Mouse (Mus musculus): Measurements from ENCODE around the gene Zbtb49. TPM values are rescaled to one million over a fixed set of nuclear protein-coding genes. Genes with fewer than 3 reads are reported as not detected.

Zbtb49 gene
- polyA plus RNA-seq, 1 experiment from 2014 or later = 11.4 TPM

DNA sequence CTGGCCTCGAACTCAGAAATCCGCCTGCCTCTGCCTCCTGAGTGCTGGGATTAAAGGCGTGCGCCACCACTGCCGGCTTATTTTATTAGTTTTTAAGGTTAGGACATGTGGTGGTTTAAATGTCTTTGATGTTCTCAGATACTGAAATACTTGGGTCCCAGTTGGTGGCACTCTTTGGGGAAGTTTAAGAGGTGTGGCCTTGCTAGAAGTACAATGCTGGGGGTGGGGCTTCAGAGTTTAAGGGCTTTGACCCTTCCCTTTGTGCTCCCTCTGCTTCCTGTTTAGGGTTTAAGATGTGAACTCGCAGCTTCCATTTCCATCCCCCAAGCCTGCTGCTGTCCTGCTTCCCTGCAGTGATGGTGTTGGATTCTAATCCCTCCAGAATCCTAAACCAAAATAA lies 21.7 kb upstream of the Zbtb49 start:
- Histone ChIP-seq H3K4me3 (replicated peaks; ENCODE audit: low read length) (no peak overlapping the region), H3K27me3 (ENCODE audit: control insufficient read depth, insufficient read depth, low read length) (no peaks in the 10 kb centered on the region), H3K27ac (ENCODE audit: low read length) (no peak overlapping the region), H3K9me3 (replicated peaks; ENCODE audit: control insufficient read depth, low read length) (no peaks in the 10 kb centered on the region), H3K9ac (ENCODE audit: low read length) (no peak overlapping the region), H3K4me1 (ENCODE audit: control insufficient read depth, insufficient read depth, low read length) (no peaks in the 10 kb centered on the region), H3K4me2 (ENCODE audit: low read depth, low read length) (no peak overlapping the region), H3K36me3 (ENCODE audit: control insufficient read depth, insufficient read depth, low read length) (no peaks in the 10 kb centered on the region)
- 81% methylated on average over 6 of the region's 6 CpGs for WGBS
- ATAC-seq (ENCODE audit: insufficient read depth, low FRiP score) = no peak

DNA sequence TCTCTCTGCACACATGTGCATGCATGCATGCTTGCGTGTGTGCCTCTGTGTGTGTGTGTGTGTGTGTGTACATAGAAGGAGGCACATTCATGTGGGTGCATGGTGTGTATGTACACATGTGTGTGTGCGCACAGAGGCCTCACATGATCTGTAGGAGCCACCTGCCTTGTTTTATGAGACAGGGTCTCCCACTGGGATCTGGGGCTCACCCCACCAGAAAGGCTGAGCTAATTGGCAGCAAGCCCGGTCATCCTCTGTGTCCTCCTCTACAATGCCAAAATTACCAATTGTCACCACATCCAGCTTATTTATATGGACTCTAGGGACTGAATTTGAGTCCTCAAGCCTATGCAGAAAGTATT lies 21.2 kb upstream of the Zbtb49 start:
- no peak overlapping the region for H3K27ac ChIP-seq (ENCODE audit: low read length)
- H3K4me1 ChIP-seq (ENCODE audit: control insufficient read depth, insufficient read depth, low read length) = no peaks in the 10 kb centered on the region
- H3K4me2 ChIP-seq (ENCODE audit: low read depth, low read length) = no peak overlapping the region
- H3K9ac ChIP-seq (ENCODE audit: low read length) = no peak overlapping the region
- H3K4me3 ChIP-seq (replicated peaks; ENCODE audit: low read length) = no peak overlapping the region
- H3K27me3 ChIP-seq (ENCODE audit: control insufficient read depth, insufficient read depth, low read length) = no peaks in the 10 kb centered on the region
- ATAC-seq (ENCODE audit: insufficient read depth, low FRiP score) = no peak
- WGBS = 76% methylated on average over 3 of the region's 3 CpGs
- H3K9me3 ChIP-seq (replicated peaks; ENCODE audit: control insufficient read depth, low read length) = no peaks in the 10 kb centered on the region
- H3K36me3 ChIP-seq (ENCODE audit: control insufficient read depth, insufficient read depth, low read length) = no peaks in the 10 kb centered on the region

- Histone ChIP-seq H3K4me3 (replicated peaks; ENCODE audit: low read length) (no peak overlapping the region), H3K9me3 (replicated peaks; ENCODE audit: control insufficient read depth, low read length) (no peaks in the 10 kb centered on the region), H3K4me2 (ENCODE audit: low read depth, low read length) (no peak overlapping the region), H3K9ac (ENCODE audit: low read length) (no peak overlapping the region), H3K36me3 (ENCODE audit: control insufficient read depth, insufficient read depth, low read length) (no peaks in the 10 kb centered on the region), H3K27ac (ENCODE audit: low read length) (no peak overlapping the region), H3K4me1 (ENCODE audit: control insufficient read depth, insufficient read depth, low read length) (no peaks in the 10 kb centered on the region), H3K27me3 (ENCODE audit: control insufficient read depth, insufficient read depth, low read length) (no peaks in the 10 kb centered on the region)
- peak; percentile 48; the same call in 1 of the 2 replicates for ATAC-seq (ENCODE audit: insufficient read depth, low FRiP score)
- 34% methylated on average over 5 of the region's 5 CpGs for WGBS
Observed at GRCm38 (mm10) chr5:38240727-38241472, 20.6 kb upstream of the Zbtb49 start.

- ATAC-seq (ENCODE audit: insufficient read depth, low FRiP score) = no peak
- Histone ChIP-seq H3K36me3 (ENCODE audit: control insufficient read depth, insufficient read depth, low read length) (0 out of 2 replicates have a peak, but pooled peaks cover 7% of the 10 kb centered on the region), H3K4me1 (ENCODE audit: control insufficient read depth, insufficient read depth, low read length) (no peaks in the 10 kb centered on the region), H3K27ac (ENCODE audit: low read length) (no peak overlapping the region), H3K4me2 (ENCODE audit: low read depth, low read length) (no peak overlapping the region), H3K9ac (ENCODE audit: low read length) (no peak overlapping the region), H3K4me3 (replicated peaks; ENCODE audit: low read length) (no peak overlapping the region), H3K9me3 (replicated peaks; ENCODE audit: control insufficient read depth, low read length) (no peaks in the 10 kb centered on the region), H3K27me3 (ENCODE audit: control insufficient read depth, insufficient read depth, low read length) (no peaks in the 10 kb centered on the region)
- WGBS = 89% methylated on average over 2 of the region's 2 CpGs
Observed at GRCm38 (mm10) chr5:38236627-38237026, 16.4 kb upstream of the Zbtb49 start.

GRCm38 (mm10) chr5:38235422-38235821 lies 15.2 kb upstream of the Zbtb49 start:
- no peaks in the 10 kb centered on the region for H3K9me3 ChIP-seq (replicated peaks; ENCODE audit: control insufficient read depth, low read length)
- 70% methylated on average over 4 of the region's 4 CpGs for WGBS
- no peaks in the 10 kb centered on the region for H3K27me3 ChIP-seq (ENCODE audit: control insufficient read depth, insufficient read depth, low read length)
- no peak overlapping the region for H3K4me2 ChIP-seq (ENCODE audit: low read depth, low read length)
- no peak overlapping the region for H3K27ac ChIP-seq (ENCODE audit: low read length)
- H3K4me3 ChIP-seq (replicated peaks; ENCODE audit: low read length) = no peak overlapping the region
- no peak for ATAC-seq (ENCODE audit: insufficient read depth, low FRiP score)
- H3K4me1 ChIP-seq (ENCODE audit: control insufficient read depth, insufficient read depth, low read length) = no peaks in the 10 kb centered on the region
- no peak overlapping the region for H3K9ac ChIP-seq (ENCODE audit: low read length)
- peaks cover 13% of the 10 kb centered on the region; the same call in 1 of the 2 replicates for H3K36me3 ChIP-seq (ENCODE audit: control insufficient read depth, insufficient read depth, low read length)

GRCm38 (mm10) chr5:38219771-38220307 lies 418 bp downstream of the Zbtb49 start:
- Histone ChIP-seq H3K36me3 (ENCODE audit: control insufficient read depth, insufficient read depth, low read length) (no peaks in the 10 kb centered on the region), H3K4me2 (ENCODE audit: low read depth, low read length) (peak overlapping the region; percentile 76), H3K4me1 (ENCODE audit: control insufficient read depth, insufficient read depth, low read length) (peaks cover 17% of the 10 kb centered on the region), H3K9ac (ENCODE audit: low read length) (peak overlapping the region; percentile 83), H3K4me3 (replicated peaks; ENCODE audit: low read length) (peak overlapping the region; percentile 85), H3K9me3 (replicated peaks; ENCODE audit: control insufficient read depth, low read length) (no peaks in the 10 kb centered on the region), H3K27ac (ENCODE audit: low read length) (peak overlapping the region; percentile 41), H3K27me3 (ENCODE audit: control insufficient read depth, insufficient read depth, low read length) (no peaks in the 10 kb centered on the region)
- under 1% methylated on average over 35 of the region's 35 CpGs for WGBS
- peak; percentile 34; the same call in 1 of the 2 replicates for ATAC-seq (ENCODE audit: insufficient read depth, low FRiP score)

GRCm38 (mm10) chr5:38213009-38213408 lies 7.2 kb downstream of the Zbtb49 start:
- Histone ChIP-seq H3K4me1 (ENCODE audit: control insufficient read depth, insufficient read depth, low read length) (no peaks in the 10 kb centered on the region), H3K4me3 (replicated peaks; ENCODE audit: low read length) (no peak overlapping the region), H3K36me3 (ENCODE audit: control insufficient read depth, insufficient read depth, low read length) (peaks cover 8% of the 10 kb centered on the region)

GRCm38 (mm10) chr5:38211691-38212090 lies 8.6 kb downstream of the Zbtb49 start:
- no peak for ATAC-seq (ENCODE audit: insufficient read depth, low FRiP score)
- H3K4me1 ChIP-seq (ENCODE audit: control insufficient read depth, insufficient read depth, low read length) = no peaks in the 10 kb centered on the region
- peaks cover 8% of the 10 kb centered on the region for H3K36me3 ChIP-seq (ENCODE audit: control insufficient read depth, insufficient read depth, low read length)
- no peak overlapping the region for H3K9ac ChIP-seq (ENCODE audit: low read length)
- no peak overlapping the region for H3K27ac ChIP-seq (ENCODE audit: low read length)
- H3K9me3 ChIP-seq (replicated peaks; ENCODE audit: control insufficient read depth, low read length) = no peaks in the 10 kb centered on the region
- no peaks in the 10 kb centered on the region for H3K27me3 ChIP-seq (ENCODE audit: control insufficient read depth, insufficient read depth, low read length)
- WGBS = 88% methylated on average over 8 of the region's 8 CpGs
- no peak overlapping the region for H3K4me2 ChIP-seq (ENCODE audit: low read depth, low read length)
- no peak overlapping the region for H3K4me3 ChIP-seq (replicated peaks; ENCODE audit: low read length)

More at GRCm38 (mm10) chr5:38213009-38213408, 7.2 kb downstream of the Zbtb49 start:
- peak; percentile 25; the same call in 1 of the 2 replicates for ATAC-seq (ENCODE audit: insufficient read depth, low FRiP score)
- Histone ChIP-seq H3K9me3 (replicated peaks; ENCODE audit: control insufficient read depth, low read length) (no peaks in the 10 kb centered on the region), H3K27me3 (ENCODE audit: control insufficient read depth, insufficient read depth, low read length) (no peaks in the 10 kb centered on the region), H3K4me2 (ENCODE audit: low read depth, low read length) (no peak overlapping the region), H3K9ac (ENCODE audit: low read length) (no peak overlapping the region), H3K27ac (ENCODE audit: low read length) (no peak overlapping the region)
- 76% methylated on average over 6 of the region's 6 CpGs for WGBS

- 72% methylated on average over 8 of the region's 8 CpGs for WGBS
- no peak for ATAC-seq (ENCODE audit: insufficient read depth, low FRiP score)
Observed at GRCm38 (mm10) chr5:38208985-38209384, 11.3 kb downstream of the Zbtb49 start.

More at GRCm38 (mm10) chr5:38208985-38209384, 11.3 kb downstream of the Zbtb49 start:
- H3K4me1 ChIP-seq (ENCODE audit: control insufficient read depth, insufficient read depth, low read length) = peaks cover 2% of the 10 kb centered on the region; the same call in 1 of the 2 replicates
- no peaks in the 10 kb centered on the region for H3K9me3 ChIP-seq (replicated peaks; ENCODE audit: control insufficient read depth, low read length)
- no peak overlapping the region for H3K4me2 ChIP-seq (ENCODE audit: low read depth, low read length)
- H3K27me3 ChIP-seq (ENCODE audit: control insufficient read depth, insufficient read depth, low read length) = no peaks in the 10 kb centered on the region
- H3K9ac ChIP-seq (ENCODE audit: low read length) = no peak overlapping the region
- H3K36me3 ChIP-seq (ENCODE audit: control insufficient read depth, insufficient read depth, low read length) = peaks cover 11% of the 10 kb centered on the region
- H3K27ac ChIP-seq (ENCODE audit: low read length) = no peak overlapping the region
- H3K4me3 ChIP-seq (replicated peaks; ENCODE audit: low read length) = no peak overlapping the region

All from stomach, embryonic 16.5 days (tissue).